In the genomic region with DNA sequence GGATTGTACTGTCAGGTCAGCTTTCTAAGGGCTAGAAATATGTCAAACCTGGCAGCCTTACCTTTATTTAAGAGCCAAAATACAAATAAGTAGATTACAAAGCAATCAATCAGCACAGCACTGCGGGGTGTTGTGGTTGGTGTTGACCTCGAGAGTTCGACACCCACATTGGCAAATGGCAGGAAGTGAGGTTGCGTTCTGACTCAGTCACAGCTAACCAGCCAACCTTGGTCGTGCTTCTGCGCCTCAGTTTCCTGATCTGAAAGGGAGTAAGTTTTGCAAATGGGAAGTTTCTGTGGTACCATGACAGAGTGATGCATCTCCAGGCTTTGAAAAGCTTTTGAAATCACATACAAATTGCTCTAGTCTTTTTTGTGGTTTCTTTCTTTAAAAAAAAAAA, we compare ENCODE assay signal across 20 mouse cellular contexts. TPM values are rescaled to one million over a fixed set of nuclear protein-coding genes. Genes with fewer than 3 reads are reported as not detected.
A peak's percentile ranks its signal among the peaks of the same experiment; 100 is the strongest.
DNase-seq lines count a peak whose midpoint lies in the region; ATAC-seq lines count a peak whose summit lies in the region.
"Had no signal": no experiment of that assay in that cellular context is flagged by ENCODE, and none has a peak within 500 bp of the region (broad histone marks: within the 10 kb centered on the region; RNA-seq: fewer than 3 reads in every experiment).

No protein-coding gene starts in this region.

- DNase-seq in 416B (ENCODE audit: low read depth), result peak; percentile 68
- peak; percentile 45 for DNase-seq in CD4-positive helper T cell, adult 2 months (ENCODE audit: low read depth, low spot score)
- DNase-seq in natural killer cell, adult 2 months (ENCODE audit: low spot score in 2 of 2), result no peak
- DNase-seq: adrenal gland, postnatal 10 days; B cell, adult 2 months; cerebellum, adult 18-20 months; cerebellum, adult 9-11 months; cerebellum, postnatal 36 days; gastrocnemius, postnatal 14 days had no signal

- peak; percentile 54 for ATAC-seq in activated CD4-positive, CD25-positive, alpha-beta regulatory T cell, adult 4 months
- ATAC-seq in megakaryocyte, adult 5-6 weeks (ENCODE audit: poor library complexity, severe bottlenecking), result peak; percentile 57; the same call in 1 of the 2 replicates
- no peak for ATAC-seq in hindbrain, embryonic 13.5 days (ENCODE audit: low FRiP score)
- no peak for ATAC-seq in liver, embryonic 12.5 days
- ATAC-seq: forebrain, embryonic 16.5 days; intestine, postnatal 0 days had no signal

- H3K4me1 ChIP-seq in hindbrain, embryonic 13.5 days (replicated peaks), result no peaks in the 10 kb centered on the region
- peaks cover 6% of the 10 kb centered on the region; the same call in 1 of the 2 replicates for H3K4me1 ChIP-seq in liver, embryonic 12.5 days
- H3K4me1 ChIP-seq: embryonic facial prominence, embryonic 13.5 days; forebrain, embryonic 12.5 days; heart, embryonic 13.5 days had no signal

- no peaks in the 10 kb centered on the region for H3K9me3 ChIP-seq in hindbrain, embryonic 13.5 days
- H3K9me3 ChIP-seq in liver, embryonic 12.5 days (replicated peaks), result no peaks in the 10 kb centered on the region
- H3K9me3 ChIP-seq: embryonic facial prominence, embryonic 13.5 days; forebrain, embryonic 12.5 days; G1E; heart, embryonic 13.5 days had no signal

- no peak overlapping the region for H3K4me2 ChIP-seq in hindbrain, embryonic 13.5 days
- no peak overlapping the region for H3K4me2 ChIP-seq in liver, embryonic 12.5 days
- H3K4me2 ChIP-seq: embryonic facial prominence, embryonic 13.5 days; forebrain, embryonic 12.5 days; heart, embryonic 13.5 days; hindbrain, embryonic 14.5 days had no signal

- H3K9ac ChIP-seq in hindbrain, embryonic 13.5 days, result no peak overlapping the region
- H3K9ac ChIP-seq in liver, embryonic 12.5 days, result no peak overlapping the region
- H3K9ac ChIP-seq: embryonic facial prominence, embryonic 13.5 days; forebrain, embryonic 12.5 days; heart, embryonic 13.5 days; hindbrain, embryonic 14.5 days had no signal

- H3K27me3 ChIP-seq in hindbrain, embryonic 13.5 days, result no peaks in the 10 kb centered on the region
- no peaks in the 10 kb centered on the region for H3K27me3 ChIP-seq in liver, embryonic 12.5 days (replicated peaks)
- H3K27me3 ChIP-seq: embryonic facial prominence, embryonic 13.5 days; forebrain, embryonic 12.5 days; heart, embryonic 13.5 days had no signal

- H3K27ac ChIP-seq in hindbrain, embryonic 13.5 days, result no peak overlapping the region
- H3K27ac ChIP-seq in liver, embryonic 12.5 days, result no peak overlapping the region
- H3K27ac ChIP-seq: embryonic facial prominence, embryonic 13.5 days; forebrain, embryonic 12.5 days; heart, embryonic 13.5 days; hindbrain, embryonic 14.5 days had no signal

- no peaks in the 10 kb centered on the region for H3K36me3 ChIP-seq in hindbrain, embryonic 13.5 days
- no peaks in the 10 kb centered on the region for H3K36me3 ChIP-seq in liver, embryonic 12.5 days
- H3K36me3 ChIP-seq: embryonic facial prominence, embryonic 13.5 days; forebrain, embryonic 12.5 days; G1E; heart, embryonic 13.5 days had no signal

- no peak overlapping the region for H3K4me3 ChIP-seq in hindbrain, embryonic 13.5 days
- no peak overlapping the region for H3K4me3 ChIP-seq in liver, embryonic 12.5 days
- H3K4me3 ChIP-seq: embryonic facial prominence, embryonic 13.5 days; forebrain, embryonic 12.5 days; heart, embryonic 13.5 days had no signal

- 89% methylated on average over 6 of the region's 6 CpGs for WGBS in hindbrain, embryonic 13.5 days
- WGBS in liver, embryonic 12.5 days (ENCODE audit: insufficient replicate concordance), result 53% methylated on average over 6 of the region's 6 CpGs

RNA-seq across cellular contexts. Expression of a gene that starts 21.7 kb away (rescaled TPM):
- polyA plus RNA-seq in activated CD4-positive, CD25-positive, alpha-beta regulatory T cell, adult 4 months (2017; shearing (Covaris generic)), result under 1 TPM; 0.71 to 0.83 TPM
- 288 and 305 TPM in 2 replicates for total RNA-seq in megakaryocyte, adult 5-6 weeks (2015)
- total RNA-seq in megakaryocyte, adult 5-6 weeks (2017), result 278 and 291 TPM in 2 replicates
- polyA plus RNA-seq in hindbrain, embryonic 13.5 days (2015; fragmentation: Nextera tagmentation; extraction: Ambion mirVana), result 50.4 and 57.4 TPM in 2 replicates
- 22.1 and 24.3 TPM in 2 replicates for polyA plus RNA-seq in liver, embryonic 12.5 days (2016; fragmentation: Nextera tagmentation; extraction: Ambion mirVana)

Comparison
In these comparisons a context has a peak if more than half of its experiments do, and no peak if none do; other contexts are left out.
1. DNase-seq: peak in 416B (single experiment) and CD4-positive helper T cell, adult 2 months (single experiment); none in natural killer cell, adult 2 months (0 of 2).
2. ATAC-seq: peak in activated CD4-positive, CD25-positive, alpha-beta regulatory T cell, adult 4 months (single experiment) and megakaryocyte, adult 5-6 weeks (single experiment); none in hindbrain, embryonic 13.5 days (single experiment) and liver, embryonic 12.5 days (single experiment).
3. RNA of a gene that starts 21.7 kb away (polyA plus RNA-seq): 50.4 to 57.4 TPM in hindbrain, embryonic 13.5 days and 22.1 to 24.3 TPM in liver, embryonic 12.5 days; 0.71 to 0.83 TPM in activated CD4-positive, CD25-positive, alpha-beta regulatory T cell, adult 4 months; every median in the first group is over 10 times any median in the second.